Mouse (Mus musculus) ES-Bruce4 (cell line): ENCODE measurements around the gene Ahcy. TPM values are rescaled to one million over a fixed set of nuclear protein-coding genes. Genes with fewer than 3 reads are reported as not detected.
"Not testable (repeated sequence)": the region's sequence is repeated elsewhere in the genome, so short reads cannot be mapped to it uniquely, and the experiment has no call there.

Source experiments
- H3K27ac ChIP-seq: 2 replicates; pipeline ENCODE4 v1.5.1; 2012; ENCODE audit warnings: low read length, inconsistent platforms; ENCODE audit not compliant: insufficient read depth
- H3K27me3 ChIP-seq: 2 replicates; pipeline ENCODE4 v1.6.1; 2012; ENCODE audit warnings: mild to moderate bottlenecking, low read length, inconsistent platforms; ENCODE audit not compliant: control insufficient read depth, poor library complexity, insufficient read depth, severe bottlenecking
- H3K36me3 ChIP-seq: 2 replicates; pipeline ENCODE4 v1.6.1; 2012; ENCODE audit warnings: inconsistent platforms, mild to moderate bottlenecking, low read length, moderate library complexity; ENCODE audit not compliant: control insufficient read depth, poor library complexity, insufficient read depth, severe bottlenecking
- H3K4me1 ChIP-seq: one replicate; pipeline ENCODE4 v1.8.1; 2011; ENCODE audit warnings: low read length; ENCODE audit not compliant: control insufficient read depth, insufficient read depth
- H3K4me3 ChIP-seq: 2 replicates; pipeline ENCODE4 v1.5.1; 2011; ENCODE audit warnings: low read depth, mild to moderate bottlenecking, low read length
- H3K9ac ChIP-seq: 2 replicates; pipeline ENCODE4 v1.6.1; 2012; ENCODE audit warnings: low read depth, mild to moderate bottlenecking, inconsistent platforms; ENCODE audit not compliant: poor library complexity, severe bottlenecking
- H3K9me3 ChIP-seq: replicated peaks from 2 replicates; pipeline ENCODE4 v1.6.1; 2012; ENCODE audit warnings: mild to moderate bottlenecking, low read length, inconsistent platforms; ENCODE audit not compliant: control insufficient read depth, poor library complexity, insufficient read depth, severe bottlenecking
- CTCF ChIP-seq: IDR thresholded peaks from one replicate; pipeline ENCODE4 v1.8.1; 2011; ENCODE audit warnings: low read depth, low read length
- EP300 ChIP-seq: IDR thresholded peaks from 2 replicates; pipeline ENCODE4 v1.6.1; 2011; ENCODE audit warnings: low read depth, low read length; ENCODE audit not compliant: insufficient read depth
- POLR2A ChIP-seq: IDR thresholded peaks from one replicate; pipeline ENCODE4 v1.8.1; 2011; ENCODE audit warnings: low read length; ENCODE audit not compliant: insufficient read depth
- polyA plus RNA-seq: library from polyadenylated mRNA; stranded (reverse); fragments of >200 nt; gene quantifications from 2 replicates; pipeline ENCODE4 v1.2.4, GENCODE M21; 2011; ENCODE audit warnings: low read depth; ENCODE audit not compliant: missing spikeins, insufficient read depth, insufficient read length

Gene Ahcy
- polyA plus RNA-seq, 1 experiment = 102 TPM

DNA sequence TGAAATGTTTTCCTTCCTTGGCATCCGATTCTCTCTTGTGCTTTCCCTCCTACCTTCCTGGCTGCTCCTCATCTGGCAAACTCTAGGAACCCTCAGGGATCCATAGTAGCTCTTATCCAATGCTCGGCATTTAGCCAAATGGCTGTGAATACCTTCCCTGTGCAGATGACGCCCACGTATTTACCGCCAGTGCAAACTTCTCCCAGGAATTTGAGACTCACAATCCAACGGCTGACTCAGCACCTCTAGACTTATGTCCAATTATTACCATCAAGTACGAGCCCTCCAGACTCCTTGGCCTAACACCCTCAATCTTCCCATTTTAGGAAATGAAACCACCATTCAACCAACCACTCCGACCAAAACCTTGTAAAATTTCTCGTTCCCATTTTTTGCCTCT, 3.3 kb downstream of the Ahcy start:
- no peaks in the 10 kb centered on the region for H3K9me3 ChIP-seq
- no peak overlapping the region for H3K4me3 ChIP-seq
- no peak for TF ChIP-seq EP300
- TF ChIP-seq POLR2A = no peak
- no peak for TF ChIP-seq CTCF
- no peaks in the 10 kb centered on the region for H3K27me3 ChIP-seq
- H3K4me1 ChIP-seq = peaks cover 2% of the 10 kb centered on the region
- no peak overlapping the region for H3K27ac ChIP-seq
- H3K9ac ChIP-seq = no peak overlapping the region
- H3K36me3 ChIP-seq = peaks cover 25% of the 10 kb centered on the region

- H3K4me1 ChIP-seq = no peaks in the 10 kb centered on the region
- H3K9ac ChIP-seq = no peak overlapping the region
- H3K27ac ChIP-seq = no peak overlapping the region
- no peaks in the 10 kb centered on the region for H3K27me3 ChIP-seq
- H3K36me3 ChIP-seq = peaks cover 24% of the 10 kb centered on the region
- TF ChIP-seq EP300 = no peak
- TF ChIP-seq POLR2A = no peak
- no peak for TF ChIP-seq CTCF
- H3K9me3 ChIP-seq = no peaks in the 10 kb centered on the region
- no peak overlapping the region for H3K4me3 ChIP-seq
Measured at GRCm38 (mm10) chr2:155057361-155057760, 16.9 kb downstream of the Ahcy start.

- H3K4me3 ChIP-seq = no peak overlapping the region
- H3K27ac ChIP-seq = no peak overlapping the region
- no peak for TF ChIP-seq CTCF
- no peaks in the 10 kb centered on the region for H3K9me3 ChIP-seq
- no peaks in the 10 kb centered on the region for H3K4me1 ChIP-seq
- H3K27me3 ChIP-seq = no peaks in the 10 kb centered on the region
- H3K36me3 ChIP-seq = peaks cover 13% of the 10 kb centered on the region
- no peak overlapping the region for H3K9ac ChIP-seq
Measured at GRCm38 (mm10) chr2:155056076-155056578, 18.2 kb downstream of the Ahcy start.

- H3K4me3 ChIP-seq = no peak overlapping the region
- no peaks in the 10 kb centered on the region for H3K27me3 ChIP-seq
- peaks cover 5% of the 10 kb centered on the region for H3K36me3 ChIP-seq
- no peak for TF ChIP-seq EP300
- TF ChIP-seq CTCF = no peak
- TF ChIP-seq POLR2A = no peak
- no peaks in the 10 kb centered on the region for H3K9me3 ChIP-seq
- no peak overlapping the region for H3K9ac ChIP-seq
- no peaks in the 10 kb centered on the region for H3K4me1 ChIP-seq
- H3K27ac ChIP-seq = no peak overlapping the region
Measured at GRCm38 (mm10) chr2:155054672-155055071, 19.6 kb downstream of the Ahcy start.

GRCm38 (mm10) chr2:155053512-155053911, 20.8 kb downstream of the Ahcy start:
- H3K9me3 ChIP-seq, H3K36me3 ChIP-seq, H3K4me3 ChIP-seq, H3K27me3 ChIP-seq, H3K4me1 ChIP-seq, H3K9ac ChIP-seq, H3K27ac ChIP-seq: not testable (repeated sequence)

DNA sequence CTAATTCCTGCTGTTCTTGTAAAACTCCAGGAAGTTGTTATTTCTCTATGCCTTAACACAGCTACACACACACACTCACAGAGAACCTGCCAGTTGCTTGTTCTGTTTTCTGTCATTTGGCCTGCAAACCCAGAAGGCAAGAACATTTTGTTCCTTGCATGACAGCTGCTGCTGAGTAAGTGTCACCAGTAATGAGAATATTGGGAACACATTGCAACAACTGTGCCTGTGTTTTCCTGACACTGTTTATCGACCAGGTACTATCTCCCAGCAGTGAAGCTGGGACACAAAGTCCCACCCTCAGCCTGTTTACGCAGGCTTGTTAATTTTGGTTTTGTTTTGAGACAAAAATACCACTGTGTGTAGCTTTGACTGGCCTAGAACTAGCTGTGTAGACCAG, 21.6 kb downstream of the Ahcy start:
- TF ChIP-seq EP300 = no peak
- TF ChIP-seq POLR2A = no peak
- no peak for TF ChIP-seq CTCF
- Histone ChIP-seq H3K9me3 (no peaks in the 10 kb centered on the region), H3K9ac (no peak overlapping the region), H3K4me3 (no peak overlapping the region), H3K36me3 (no peaks in the 10 kb centered on the region), H3K4me1 (no peaks in the 10 kb centered on the region), H3K27ac (no peak overlapping the region), H3K27me3 (no peaks in the 10 kb centered on the region)
